Mouse (Mus musculus) frontal cortex, postnatal 10 days (tissue): ENCODE data around the gene Camk2g.
A peak's percentile ranks its signal among the peaks of the same experiment; 100 is the strongest.
"Not testable (repeated sequence)": the region's sequence is repeated elsewhere in the genome, so short reads cannot be mapped to it uniquely, and the experiment has no call there.

Experiments
- DNase-seq, 2 experiments: peaks; one replicate each; pipeline ENCODE4 v3.0.0; 2022; ENCODE audit warnings: low spot score in 2 of 2, mixed read lengths in 1 of 2

The Camk2g gene

GRCm38 (mm10) chr14:20738511-20738910 is 55.4 kb downstream of the Camk2g start:
- no peak for DNase-seq

DNA sequence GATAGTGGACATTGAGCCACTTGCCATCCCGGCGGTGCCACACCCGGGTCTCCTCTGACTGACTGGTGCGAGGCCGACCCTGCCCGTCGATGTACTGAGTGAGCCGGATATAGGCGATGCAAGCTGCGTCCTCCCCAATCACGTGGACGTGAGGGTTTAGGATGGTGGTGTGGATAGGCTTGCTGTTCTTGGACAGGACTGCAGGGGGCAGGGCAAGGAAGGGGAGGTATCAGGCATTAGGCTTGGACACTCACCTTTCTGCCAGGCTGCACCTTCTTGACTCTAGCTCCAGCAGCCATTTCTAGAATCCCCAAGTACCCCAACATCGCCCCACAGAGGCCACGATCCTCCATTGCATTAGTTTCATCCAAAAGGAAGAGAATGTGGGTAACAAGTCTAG is 56.6 kb downstream of the Camk2g start:
- DNase-seq: no peak

GRCm38 (mm10) chr14:20735892-20736390 is 57.9 kb downstream of the Camk2g start:
- no peak for DNase-seq

GRCm38 (mm10) chr14:20735052-20735451 is 58.8 kb downstream of the Camk2g start:
- no peak for DNase-seq

GRCm38 (mm10) chr14:20733952-20734774 is 59.7 kb downstream of the Camk2g start, which contains the start of gene Ndst2:
TSS of gene Ndst2 (minus strand) at chr14:20734562.
- peak; percentile 74 to 84 for DNase-seq

DNA sequence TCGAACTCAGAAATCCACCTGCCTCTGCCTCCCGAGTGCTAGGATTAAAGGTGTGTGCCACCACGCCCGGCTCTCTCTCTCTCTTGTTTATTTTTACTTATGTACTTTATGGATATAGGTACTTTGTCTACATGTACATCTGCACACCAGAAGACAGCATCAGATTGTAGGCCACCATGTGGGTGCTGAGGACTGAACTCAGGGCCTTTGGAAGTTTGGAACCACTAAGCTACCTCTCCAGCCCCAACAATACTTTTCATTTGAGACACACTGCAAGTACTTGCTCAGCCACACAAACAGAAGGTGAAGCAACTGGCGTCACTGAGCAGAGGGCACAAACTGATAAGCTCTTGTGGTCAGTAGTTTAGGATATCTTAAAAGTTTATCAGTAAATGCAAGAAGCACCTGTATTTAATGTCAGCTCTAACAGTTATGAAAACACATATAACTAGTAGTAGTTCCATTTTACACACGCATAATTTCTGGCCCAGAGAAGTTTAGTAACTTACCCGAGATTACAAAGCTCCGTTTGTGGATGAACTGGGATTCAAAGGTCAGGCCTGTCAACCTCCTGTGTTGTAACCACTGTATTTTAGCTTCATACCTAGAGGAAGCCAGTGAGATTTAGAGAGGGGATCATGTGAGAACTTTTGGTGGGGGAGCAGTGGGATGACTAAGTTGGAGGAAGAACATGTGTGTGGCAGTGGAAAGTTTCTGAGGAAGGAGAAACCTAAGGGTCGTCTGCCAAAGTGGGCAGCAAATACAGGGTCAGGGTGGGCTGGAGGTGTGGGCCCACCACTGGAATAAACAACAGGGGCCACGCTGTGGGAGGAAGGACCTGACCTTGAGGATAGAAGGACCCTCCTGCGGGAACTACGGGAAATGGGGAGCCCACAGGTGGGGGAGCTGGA is 60.6 kb downstream of the Camk2g start:
- no peak for DNase-seq

DNA sequence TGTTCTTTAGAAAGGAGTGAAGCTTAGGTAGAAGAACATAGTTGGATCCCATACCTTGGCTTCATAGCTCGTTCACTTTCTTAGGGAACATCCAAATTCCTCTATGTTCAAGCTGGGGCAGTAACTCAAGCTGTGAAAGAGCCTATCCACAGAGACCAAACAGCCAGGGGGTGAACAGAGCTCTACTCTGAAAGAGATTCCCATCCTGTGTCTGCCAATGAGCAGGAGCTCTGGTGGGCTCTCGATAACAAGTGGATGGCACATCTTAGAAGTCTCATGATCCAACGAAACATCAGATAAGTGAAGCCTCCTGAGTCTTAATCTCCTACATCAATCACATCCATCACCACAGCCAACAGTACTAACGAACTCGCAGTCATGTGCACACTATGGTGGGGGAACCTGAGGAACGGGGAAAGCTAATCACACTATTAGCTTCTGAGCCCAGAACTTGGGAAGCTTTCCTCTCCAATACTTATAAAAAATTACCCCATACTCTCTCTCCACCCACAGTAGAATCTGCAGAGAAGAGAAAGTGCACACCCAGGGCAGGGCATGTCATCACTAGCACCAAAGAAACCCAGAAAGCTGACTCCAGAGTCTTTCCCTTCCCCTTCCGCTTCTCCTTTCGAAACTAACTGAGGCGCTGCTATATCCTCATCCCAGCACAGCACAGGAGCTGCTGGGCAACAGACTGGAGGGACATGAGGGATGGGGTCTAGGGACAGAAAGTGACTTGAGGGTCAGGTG is 62.9 kb downstream of the Camk2g start:
- DNase-seq: no peak

- DNase-seq: no peak
These were observed 64.0 kb downstream of the Camk2g start for GRCm38 (mm10) chr14:20729871-20730270.

DNA sequence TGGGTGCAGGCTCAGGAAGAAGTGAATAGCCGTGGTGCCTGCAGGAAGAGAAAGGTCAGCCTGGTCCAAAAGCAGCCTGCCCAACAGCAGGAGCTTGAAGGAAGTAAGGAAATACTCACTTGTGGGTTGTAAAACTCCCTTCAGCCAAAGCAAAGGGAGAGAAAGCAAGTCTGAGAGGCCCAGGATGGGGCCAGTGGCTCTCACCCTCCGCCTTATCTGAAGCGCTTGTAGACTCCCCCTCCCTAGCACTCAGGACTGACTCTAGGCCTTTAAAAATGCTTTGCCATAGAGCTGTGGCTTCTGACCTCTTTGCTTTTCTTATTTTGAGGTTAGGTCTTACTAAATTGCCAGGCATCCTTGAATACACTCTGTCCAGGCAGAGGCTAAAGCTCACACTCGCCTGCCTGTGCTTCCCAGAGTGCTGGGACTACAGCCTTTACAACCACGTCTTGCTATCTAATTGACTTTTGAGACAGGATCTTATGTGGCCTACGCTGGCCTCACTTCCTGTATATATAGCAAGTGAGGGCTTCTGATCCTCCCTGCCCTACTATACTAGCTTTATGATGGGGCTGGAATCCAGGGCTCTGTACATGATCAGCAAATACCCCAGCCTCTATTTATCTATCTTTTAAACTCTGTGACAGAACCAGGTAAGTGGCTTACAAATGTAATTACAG is 68.1 kb downstream of the Camk2g start:
- DNase-seq: no peak

GRCm38 (mm10) chr14:20724043-20724442 is 69.8 kb downstream of the Camk2g start:
- peak in 1 of 2 experiments; percentile 75 for DNase-seq

DNA sequence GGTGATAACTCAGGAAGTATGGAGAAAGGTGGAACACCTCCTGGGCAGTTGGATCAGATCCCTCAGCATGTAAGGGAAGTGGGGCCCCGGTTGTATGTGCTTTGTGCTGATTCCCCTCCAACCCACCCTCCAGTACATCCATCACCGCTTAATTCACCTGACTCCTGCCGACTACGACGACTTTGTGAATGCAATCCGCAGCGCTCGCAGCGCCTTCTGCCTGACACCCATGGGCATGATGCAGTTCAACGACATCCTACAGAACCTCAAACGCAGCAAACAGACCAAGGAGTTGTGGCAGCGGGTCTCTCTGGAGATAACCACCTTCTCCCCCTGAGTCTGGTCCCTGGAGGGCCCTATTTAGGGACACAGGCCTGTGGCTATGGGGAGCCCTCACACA is 70.9 kb downstream of the Camk2g start:
- no peak for DNase-seq

DNA sequence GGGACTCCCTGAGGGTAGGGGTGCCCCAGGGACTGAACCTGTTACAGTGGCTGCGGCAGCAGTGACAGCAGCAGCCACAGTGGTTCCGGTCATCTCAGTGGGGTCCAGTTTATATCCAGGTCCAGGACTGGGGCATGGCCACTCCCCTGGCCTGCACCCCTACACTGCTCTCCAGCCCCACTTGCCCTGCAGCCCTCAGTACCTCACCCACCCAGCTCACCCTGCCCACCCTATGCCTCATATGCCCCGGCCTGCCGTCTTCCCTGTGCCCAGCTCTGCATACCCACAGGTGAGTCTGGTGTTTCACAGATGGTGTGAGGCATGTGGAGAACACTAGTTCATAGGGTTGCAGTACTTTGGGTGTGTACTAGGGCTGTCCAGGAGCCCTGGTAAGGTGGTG is 72.5 kb downstream of the Camk2g start:
- DNase-seq: no peak

GRCm38 (mm10) chr14:20719767-20720166 is 74.1 kb downstream of the Camk2g start:
- DNase-seq: no peak

DNA sequence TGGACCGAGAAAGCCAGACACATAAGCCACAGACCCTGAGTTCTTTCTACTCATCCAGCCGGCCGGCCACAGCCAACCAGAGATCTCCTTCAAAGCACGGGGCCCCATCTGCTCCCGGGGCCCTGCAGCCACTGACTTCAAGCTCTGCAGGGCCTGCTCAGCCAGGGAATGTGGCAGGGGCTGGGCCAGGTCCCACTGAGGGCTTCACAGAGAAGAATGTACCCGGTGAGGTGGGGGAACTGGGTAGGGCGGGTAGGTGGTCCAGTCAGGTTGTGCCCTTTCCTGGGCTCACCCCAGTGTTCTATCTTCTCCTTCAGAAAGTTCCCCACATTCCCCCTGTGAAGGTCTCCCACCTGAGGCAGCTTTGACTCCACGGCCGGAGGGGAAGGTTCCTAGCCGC is 75.4 kb downstream of the Camk2g start:
- no peak for DNase-seq

GRCm38 (mm10) chr14:20713832-20714231 is 80.1 kb downstream of the Camk2g start:
- DNase-seq: no peak

- DNase-seq: no peak
These were observed 85.6 kb downstream of the Camk2g start for GRCm38 (mm10) chr14:20708239-20708638.

DNA sequence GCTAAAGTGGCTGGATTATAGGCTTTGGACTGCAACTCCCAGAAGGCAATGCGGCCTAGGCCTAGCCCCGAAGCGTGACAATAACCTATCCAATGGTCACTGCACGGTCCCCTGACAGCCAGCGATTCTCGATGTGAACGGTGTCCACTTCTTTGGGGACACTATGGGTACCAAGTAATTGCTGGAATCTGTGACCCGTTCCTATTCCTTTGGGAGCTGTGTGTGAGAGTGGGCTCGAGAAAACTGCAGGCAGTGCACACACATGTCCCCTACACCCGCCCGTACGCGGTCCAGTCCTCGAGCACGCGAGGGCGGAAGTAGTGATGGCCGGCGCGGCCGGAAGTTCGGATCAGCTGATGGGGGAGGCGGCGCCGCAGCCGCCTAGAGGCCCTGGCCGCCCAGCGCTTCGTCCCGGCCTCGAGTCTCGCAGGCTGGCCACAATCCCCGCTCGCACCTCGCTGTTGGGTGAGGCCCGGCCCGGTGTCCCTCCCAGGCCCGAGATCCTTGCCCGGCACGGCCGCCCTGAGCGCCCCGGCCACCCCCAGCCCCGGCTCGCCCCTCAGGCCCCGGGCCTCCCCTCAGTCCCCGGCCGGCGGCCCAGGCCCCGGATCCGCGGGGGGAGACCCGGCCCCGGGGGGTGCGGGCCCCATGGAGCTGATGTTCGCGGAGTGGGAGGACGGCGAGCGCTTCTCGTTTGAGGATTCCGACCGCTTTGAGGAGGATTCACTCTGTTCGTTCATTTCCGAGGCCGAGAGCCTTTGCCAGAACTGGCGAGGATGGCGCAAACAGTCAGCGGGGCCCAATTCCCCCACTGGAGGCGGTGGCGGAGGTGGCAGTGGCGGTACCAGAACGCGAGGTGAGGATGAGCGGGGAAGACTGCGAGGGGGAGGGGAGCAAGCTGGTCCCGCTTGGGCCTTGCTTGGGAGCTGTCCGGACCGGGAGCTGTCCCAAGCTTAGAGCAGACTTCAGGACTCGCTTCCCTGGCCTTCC is 86.4 kb downstream of the Camk2g start, which contains the start of gene Zswim8:
Gene Zswim8, plus strand, starts transcription at position 352 of the 990 bp plus-strand sequence.
- DNase-seq: peak; percentile 76 to 89

DNA sequence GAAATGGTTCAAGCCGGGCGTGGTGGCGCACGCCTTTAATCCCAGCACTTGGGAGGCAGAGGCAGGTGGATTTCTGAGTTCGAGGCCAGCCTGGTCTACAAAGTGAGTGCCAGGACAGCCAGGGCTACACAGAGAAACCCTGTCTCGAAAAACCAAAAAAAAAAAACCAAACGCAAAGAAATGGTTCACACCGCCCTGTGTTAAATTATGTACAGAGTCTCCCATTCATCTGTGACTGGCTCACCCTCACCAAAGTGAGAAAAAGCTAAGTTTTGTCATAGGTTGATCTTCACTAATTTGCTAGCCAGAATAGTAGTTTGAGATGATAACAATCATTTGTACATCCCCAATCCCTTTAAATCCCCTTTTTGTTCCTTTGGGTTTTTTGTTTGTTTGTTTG is 90.4 kb downstream of the Camk2g start:
- not testable (repeated sequence) for DNase-seq

DNA sequence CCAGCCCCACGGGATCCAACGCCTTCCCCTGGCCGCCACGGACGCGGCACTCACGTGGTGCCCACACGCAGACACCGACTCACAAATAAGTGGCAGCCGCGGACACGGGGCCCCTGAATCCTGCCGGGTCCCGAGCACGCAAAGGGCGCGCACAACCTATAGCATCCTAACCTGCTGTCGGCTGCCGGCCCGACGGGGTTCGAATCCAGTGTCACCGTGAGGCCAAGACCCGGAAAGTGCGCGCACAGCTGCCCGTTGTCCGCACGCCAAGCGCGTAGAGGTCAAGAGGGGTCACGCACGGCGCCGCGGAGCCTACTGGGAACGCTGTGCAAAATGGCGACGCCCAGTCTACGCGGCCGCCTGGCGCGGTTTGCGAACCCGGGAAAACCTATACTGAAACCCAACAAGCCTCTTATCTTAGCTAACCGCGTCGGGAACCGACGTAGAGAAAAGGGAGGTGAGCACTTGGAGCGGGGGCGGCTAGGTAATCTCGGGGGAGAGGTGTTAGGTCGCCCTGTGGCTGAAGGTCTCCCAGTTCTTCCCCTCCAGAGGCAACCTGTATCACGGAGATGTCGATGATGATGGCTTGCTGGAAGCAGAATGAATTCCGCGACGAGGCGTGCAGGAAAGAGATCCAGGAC is 91.0 kb downstream of the Camk2g start, which contains the start of gene Chchd1:
Gene Chchd1, plus strand, starts transcription at position 266 of the 641 bp plus-strand sequence.
- peak; percentile 75 to 88 for DNase-seq
